ENCODE assay signal across 1 mouse cellular context in the genomic region with DNA sequence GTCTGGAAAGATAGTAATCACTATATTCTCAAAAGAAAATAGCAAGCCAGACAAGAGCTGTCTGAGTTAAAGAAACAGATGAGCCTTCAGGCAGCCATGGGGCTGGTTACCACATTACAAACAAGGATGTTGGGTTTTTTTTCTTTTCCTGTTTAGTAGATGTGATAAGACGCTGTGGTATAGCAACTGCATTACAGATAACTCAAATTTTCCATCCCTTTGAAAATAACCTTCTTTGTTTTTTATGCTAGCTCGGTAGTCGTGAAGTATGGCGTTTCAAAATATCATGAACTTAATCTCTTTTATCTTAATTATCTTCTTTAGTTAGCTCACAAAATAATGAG.
TF ChIP-seq lines count a peak whose summit lies in the region.

No protein-coding gene starts in this region.

TF ChIP-seq in CH12.LX, 34 proteins besides CTCF, POLR2A, EP300 and RAD21 (continued from another document):
- TF ChIP-seq MXI1 (IDR thresholded peaks at IDR 0.05; ENCODE audit: low read depth, low read length) (no peak), USF1 (IDR thresholded peaks at IDR 0.05; ENCODE audit: low read depth, low read length) (no peak), CHD2 (IDR thresholded peaks at IDR 0.05; ENCODE audit: low read length) (no peak), IRF4 (IDR thresholded peaks at IDR 0.05; ENCODE audit: low read depth, low read length) (no peak), MYC (IDR thresholded peaks at IDR 0.05; ENCODE audit: low read depth, low read length) (0 out of 2 replicates have a peak, but pooled peaks have one; percentile 27), PAX5 (IDR thresholded peaks at IDR 0.05; ENCODE audit: low read length) (no peak), NELFE (IDR thresholded peaks at IDR 0.05; ENCODE audit: low read depth, low read length) (no peak), POLR2AphosphoS2 (IDR thresholded peaks at IDR 0.05; ENCODE audit: low read depth, low read length) (no peak), NRF1 (IDR thresholded peaks at IDR 0.05; ENCODE audit: low read depth, low read length) (no peak), SMC3 (IDR thresholded peaks at IDR 0.05; ENCODE audit: low read depth, low read length) (no peak)
